Mouse (Mus musculus) olfactory bulb, adult 2 months (tissue): ENCODE measurements around the gene Cops3. TPM values are rescaled to one million over a fixed set of nuclear protein-coding genes. Genes with fewer than 3 reads are reported as not detected.

Source experiments
- H3K27ac ChIP-seq: fragments of 200-500 bp; 2 replicates; pipeline ENCODE4 v1.5.1; 2012; ENCODE audit warnings: low read depth, low read length; ENCODE audit not compliant: insufficient read depth
- H3K4me1 ChIP-seq: fragments of 200-500 bp; 2 replicates; pipeline ENCODE4 v1.6.1; 2012; ENCODE audit warnings: low read length; ENCODE audit not compliant: control insufficient read depth, insufficient read depth
- H3K4me3 ChIP-seq: fragments of 200-500 bp; 2 replicates; pipeline ENCODE4 v1.5.1; 2012; ENCODE audit warnings: mild to moderate bottlenecking, low read depth, low read length, moderate library complexity; ENCODE audit not compliant: insufficient read depth
- CTCF ChIP-seq: fragments of 200-500 bp; IDR thresholded peaks from 2 replicates; pipeline ENCODE4 v1.5.1; 2012; ENCODE audit warnings: low read depth, mild to moderate bottlenecking, low read length, moderate library complexity; ENCODE audit not compliant: insufficient read depth
- POLR2A ChIP-seq: fragments of 200-500 bp; IDR thresholded peaks from 2 replicates; pipeline ENCODE4 v1.6.1; 2012; ENCODE audit warnings: mild to moderate bottlenecking, low read depth, low read length, moderate library complexity; ENCODE audit not compliant: insufficient read depth
- WGBS: fragments of 180-500 bp; shearing (Covaris S2); methylation state at CpG from one replicate; pipeline ENCODE4 v1.1.7; 2018; 5-methylcytosine and 5-hydroxymethylcytosine counted together
- polyA plus RNA-seq: library from polyadenylated mRNA; stranded (reverse); fragments of >200 nt; gene quantifications from 2 replicates; pipeline ENCODE4 v1.2.4, GENCODE M21; 2012; ENCODE audit warnings: low replicate concordance; ENCODE audit not compliant: missing spikeins, insufficient read depth, insufficient read length

The Cops3 gene
- polyA plus RNA-seq, 1 experiment: not detected

- 98% methylated on average over 2 of the region's 2 CpGs for WGBS
- H3K4me3 ChIP-seq: no peak overlapping the region
- H3K27ac ChIP-seq: no peak overlapping the region
- peaks cover 27% of the 10 kb centered on the region for H3K4me1 ChIP-seq
- TF ChIP-seq CTCF (no peak), POLR2A (no peak)
These were observed 34.0 kb downstream of the Cops3 start for GRCm38 (mm10) chr11:59805656-59806055.

GRCm38 (mm10) chr11:59805256-59805655 lies 34.4 kb downstream of the Cops3 start:
- TF ChIP-seq POLR2A (no peak), CTCF (no peak)
- Histone ChIP-seq H3K4me1 (peaks cover 26% of the 10 kb centered on the region), H3K27ac (no peak overlapping the region), H3K4me3 (no peak overlapping the region)
- 100% methylated on average over 1 of the region's 1 CpGs for WGBS

DNA sequence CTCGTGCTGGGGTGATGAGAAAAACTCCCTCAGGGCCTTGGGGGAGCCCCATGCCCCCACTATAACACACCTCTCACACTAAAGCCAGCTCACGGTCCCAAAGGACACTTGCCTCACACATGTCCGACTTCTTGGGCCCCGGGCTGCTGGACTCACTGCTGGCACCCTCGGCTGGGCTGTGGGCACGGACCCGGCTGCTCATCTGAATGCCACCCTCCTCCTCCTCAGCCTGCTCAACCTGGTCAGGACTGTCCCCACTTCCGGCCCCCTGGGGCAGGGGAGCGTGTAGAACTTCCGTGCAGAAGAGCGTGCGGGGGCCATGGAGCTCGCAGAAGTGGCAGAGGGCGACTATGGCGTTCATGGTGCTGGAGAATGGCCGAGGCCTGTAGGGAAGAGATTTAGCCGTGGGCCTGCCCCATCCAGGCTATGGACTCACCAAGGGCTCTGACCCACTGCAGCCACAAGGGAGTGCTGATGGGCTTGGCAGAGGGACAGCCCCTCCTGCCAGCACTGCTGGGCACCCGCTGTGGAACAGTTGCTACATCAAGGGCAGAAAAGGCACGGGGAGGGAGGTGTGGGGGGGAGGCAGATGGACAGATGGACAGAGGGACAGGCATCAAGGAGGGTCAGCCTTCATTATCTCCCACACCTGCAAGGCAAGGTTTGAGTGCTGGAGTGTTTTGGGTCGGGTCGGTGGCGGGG lies 35.1 kb downstream of the Cops3 start:
- Histone ChIP-seq H3K4me3 (no peak overlapping the region), H3K4me1 (peaks cover 26% of the 10 kb centered on the region), H3K27ac (no peak overlapping the region)
- WGBS: 89% methylated on average over 22 of the region's 22 CpGs
- no peak for TF ChIP-seq CTCF
- TF ChIP-seq POLR2A: no peak

- no peak overlapping the region for H3K27ac ChIP-seq
- no peak for TF ChIP-seq CTCF
- TF ChIP-seq POLR2A: no peak
- H3K4me3 ChIP-seq: no peak overlapping the region
- 90% methylated on average over 14 of the region's 14 CpGs for WGBS
- peaks cover 24% of the 10 kb centered on the region for H3K4me1 ChIP-seq
These were observed 36.1 kb downstream of the Cops3 start for GRCm38 (mm10) chr11:59803516-59803915.

- no peak overlapping the region for H3K4me3 ChIP-seq
- TF ChIP-seq CTCF: no peak
- TF ChIP-seq POLR2A: no peak
- H3K27ac ChIP-seq: no peak overlapping the region
- H3K4me1 ChIP-seq: peaks cover 12% of the 10 kb centered on the region
- WGBS: 93% methylated on average over 8 of the region's 8 CpGs
These were observed 37.8 kb downstream of the Cops3 start for GRCm38 (mm10) chr11:59801881-59802280.

DNA sequence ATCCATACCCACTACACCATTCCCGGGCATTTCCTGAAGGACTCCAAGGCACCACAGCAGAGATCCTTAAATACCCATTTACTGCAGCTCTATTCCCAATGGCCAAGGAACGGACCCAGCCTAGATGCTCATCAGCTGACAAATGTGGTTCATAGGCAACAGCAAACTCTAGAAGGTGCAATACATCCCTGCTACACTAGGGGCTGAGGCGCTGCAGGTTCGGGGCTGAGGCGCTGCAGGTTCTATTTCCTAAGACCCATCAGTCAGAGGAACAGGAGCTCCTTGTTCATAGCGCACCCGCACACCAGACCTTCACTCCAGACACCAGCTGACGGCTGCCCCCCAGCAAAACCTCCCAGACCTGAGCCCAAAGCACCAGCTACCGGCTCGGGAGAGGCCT lies 39.2 kb downstream of the Cops3 start:
- no peak overlapping the region for H3K27ac ChIP-seq
- H3K4me3 ChIP-seq: no peak overlapping the region
- TF ChIP-seq POLR2A (no peak), CTCF (no peak)
- H3K4me1 ChIP-seq: 0 out of 2 replicates have a peak, but pooled peaks cover 2% of the 10 kb centered on the region
- WGBS: 95% methylated on average over 10 of the region's 10 CpGs

GRCm38 (mm10) chr11:59793390-59793789 lies 46.2 kb downstream of the Cops3 start:
- 94% methylated on average over 6 of the region's 6 CpGs for WGBS

GRCm38 (mm10) chr11:59789311-59789710 lies 50.3 kb downstream of the Cops3 start:
- Histone ChIP-seq H3K4me1 (peaks cover 14% of the 10 kb centered on the region; the same call in 1 of the 2 replicates), H3K4me3 (no peak overlapping the region), H3K27ac (no peak overlapping the region)
- TF ChIP-seq POLR2A (no peak), CTCF (no peak)
- 93% methylated on average over 1 of the region's 1 CpGs for WGBS

More at GRCm38 (mm10) chr11:59793390-59793789, 46.2 kb downstream of the Cops3 start:
- Histone ChIP-seq H3K4me1 (no peaks in the 10 kb centered on the region), H3K4me3 (no peak overlapping the region), H3K27ac (no peak overlapping the region)
- no peak for TF ChIP-seq POLR2A
- no peak for TF ChIP-seq CTCF

- peak within 1 kb of the TSS; percentile 35 for H3K4me3 ChIP-seq
- no peak within 1 kb of the TSS for H3K27ac ChIP-seq
- no peak for TF ChIP-seq POLR2A
- no peak for TF ChIP-seq CTCF
- 1% methylated on average over 51 of the region's 51 CpGs for WGBS
- H3K4me1 ChIP-seq: peaks cover 14% of the 10 kb centered on the region; the same call in 1 of the 2 replicates
These were observed 52.3 kb downstream of the Cops3 start, which contains the start of gene Pld6 for GRCm38 (mm10) chr11:59787199-59787781. TSS of gene Pld6 (minus strand) at chr11:59787645.
